Mouse (Mus musculus) lung, embryonic 14.5 days (tissue): ENCODE results near the gene Muc20. TPM values are rescaled to one million over a fixed set of nuclear protein-coding genes. Genes with fewer than 3 reads are reported as not detected.

Source experiments
- ATAC-seq: fragments of 200-750 bp; cut with Nextera tagmentation; 2 replicates; pipeline ENCODE4 v1.8.0; 2017; ENCODE audit warnings: mild to moderate bottlenecking, moderate TSS enrichment, moderate library complexity; ENCODE audit not compliant: insufficient read depth
- DNase-seq: peaks from one replicate; pipeline ENCODE4 v3.0.0-alpha.2; 2015
- H3K27ac ChIP-seq: fragments of 300-500 bp; sonication (generic); 2 replicates; pipeline ENCODE4 v1.5.1; 2014; ENCODE audit warnings: low read depth, mild to moderate bottlenecking, moderate library complexity
- H3K27me3 ChIP-seq: fragments of 300-500 bp; sonication (generic); 2 replicates; pipeline ENCODE4 v1.6.1; 2014; ENCODE audit warnings: low read length, control low read depth; ENCODE audit not compliant: insufficient read depth
- H3K36me3 ChIP-seq: fragments of 300-500 bp; sonication (generic); 2 replicates; pipeline ENCODE4 v1.6.1; 2014; ENCODE audit warnings: control low read depth; ENCODE audit not compliant: insufficient read depth
- H3K4me1 ChIP-seq: fragments of 300-500 bp; sonication (generic); 2 replicates; pipeline ENCODE4 v1.6.1; 2014; ENCODE audit warnings: antibody characterized with exemption, control low read depth; ENCODE audit not compliant: insufficient read depth
- H3K4me2 ChIP-seq: fragments of 300-500 bp; sonication (generic); 2 replicates; pipeline ENCODE4 v1.6.1; 2014; ENCODE audit warnings: mild to moderate bottlenecking
- H3K4me3 ChIP-seq: fragments of 300-500 bp; sonication (generic); 2 replicates; pipeline ENCODE4 v1.5.1; 2014; ENCODE audit warnings: low read depth, low read length
- H3K9ac ChIP-seq: fragments of 300-500 bp; sonication (generic); 2 replicates; pipeline ENCODE4 v1.6.1; 2014
- H3K9me3 ChIP-seq: fragments of 300-500 bp; sonication (generic); 2 replicates; pipeline ENCODE4 v1.6.1; 2016; ENCODE audit warnings: low read depth, low read length, control low read depth
- CTCF ChIP-seq: IDR thresholded peaks from 2 replicates; pipeline ENCODE4 v1.5.1; 2016; ENCODE audit warnings: antibody characterized with exemption, low read depth
- WGBS: fragments of 180-500 bp; shearing (Covaris S2); extraction: QIAGEN DNeasy Blood & Tissue Kit; methylation state at CpG from one replicate; pipeline ENCODE4 v1.1.7; 2014; 5-methylcytosine and 5-hydroxymethylcytosine counted together
- polyA plus RNA-seq: library from polyadenylated mRNA; unstranded; fragments of >200 nt; fragmentation: Nextera tagmentation; extraction: Ambion mirVana; gene quantifications from 2 replicates; pipeline ENCODE4 v1.2.1, GENCODE M21; 2014

Muc20 gene
- polyA plus RNA-seq, 1 experiment from 2014 or later, result not detected

DNA sequence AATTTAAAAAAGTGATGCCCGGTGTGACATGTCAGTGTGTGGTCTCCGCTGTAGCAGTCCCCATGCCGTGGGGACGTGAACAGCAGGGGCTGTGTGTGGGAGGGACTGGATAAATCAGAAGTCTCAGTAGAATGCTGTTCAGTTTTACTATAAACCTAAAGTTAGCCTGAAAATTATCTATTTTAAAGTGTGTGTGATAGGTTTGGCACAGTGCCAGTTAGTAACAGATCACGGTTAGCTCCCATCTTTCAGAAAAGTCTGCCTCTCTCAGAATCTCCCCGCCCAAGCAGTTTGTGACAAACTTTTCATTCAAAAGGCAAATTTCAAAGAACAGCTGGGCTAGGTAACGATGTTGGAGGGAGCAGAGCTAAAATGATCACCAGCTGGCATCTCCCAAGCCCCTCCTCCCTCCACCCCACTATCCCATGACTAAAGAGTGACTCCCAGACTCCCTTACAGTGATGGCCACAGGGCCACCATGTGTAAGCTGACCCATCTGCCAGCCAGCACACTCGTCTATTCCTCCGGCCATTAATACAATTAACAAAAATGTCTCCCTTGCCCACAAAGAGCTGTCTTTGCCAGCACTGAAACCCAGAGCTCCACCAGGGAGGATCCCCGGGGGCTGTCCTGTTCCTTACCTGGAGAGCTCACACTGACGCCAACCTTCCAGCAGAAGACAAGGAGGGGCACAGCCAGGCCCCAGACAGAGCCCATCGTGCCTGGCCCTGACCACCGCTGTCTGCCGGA is 384 bp downstream of the Muc20 start:
- no peak overlapping the region for H3K9ac ChIP-seq
- H3K36me3 ChIP-seq, result no peaks in the 10 kb centered on the region
- H3K9me3 ChIP-seq, result no peaks in the 10 kb centered on the region
- TF ChIP-seq CTCF, result no peak
- no peak overlapping the region for H3K27ac ChIP-seq
- no peaks in the 10 kb centered on the region for H3K27me3 ChIP-seq
- ATAC-seq (no peak), DNase-seq (peak; percentile 34)
- no peak overlapping the region for H3K4me3 ChIP-seq
- H3K4me1 ChIP-seq, result no peaks in the 10 kb centered on the region
- WGBS, result 49% methylated on average over 14 of the region's 14 CpGs
- H3K4me2 ChIP-seq, result no peak overlapping the region

DNA sequence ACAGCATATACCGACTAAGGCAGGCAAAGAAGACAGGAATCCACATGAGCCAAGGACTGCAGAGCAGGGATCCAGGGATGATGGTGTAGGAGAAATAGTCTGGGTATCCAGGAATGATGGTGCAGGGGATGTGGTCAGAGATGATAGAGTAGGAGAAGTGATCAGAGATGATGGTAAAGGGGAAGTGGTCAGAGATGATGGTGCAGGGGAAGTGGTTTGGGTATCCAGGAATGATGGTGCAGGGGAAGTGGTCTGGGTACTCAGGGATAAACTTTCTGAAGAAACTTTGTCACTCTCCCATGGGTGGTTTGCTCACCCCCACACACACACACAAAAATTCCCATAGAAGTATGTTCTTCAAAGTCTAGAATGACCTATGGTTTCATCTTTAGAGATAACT is 2.1 kb downstream of the Muc20 start:
- no peaks in the 10 kb centered on the region for H3K4me1 ChIP-seq
- H3K36me3 ChIP-seq, result no peaks in the 10 kb centered on the region
- WGBS, result 83% methylated on average over 1 of the region's 1 CpGs
- ATAC-seq (no peak), DNase-seq (no peak)
- no peak overlapping the region for H3K9ac ChIP-seq
- no peaks in the 10 kb centered on the region for H3K27me3 ChIP-seq
- H3K27ac ChIP-seq, result no peak overlapping the region
- H3K4me3 ChIP-seq, result no peak overlapping the region
- no peak overlapping the region for H3K4me2 ChIP-seq
- no peak for TF ChIP-seq CTCF
- no peaks in the 10 kb centered on the region for H3K9me3 ChIP-seq

DNA sequence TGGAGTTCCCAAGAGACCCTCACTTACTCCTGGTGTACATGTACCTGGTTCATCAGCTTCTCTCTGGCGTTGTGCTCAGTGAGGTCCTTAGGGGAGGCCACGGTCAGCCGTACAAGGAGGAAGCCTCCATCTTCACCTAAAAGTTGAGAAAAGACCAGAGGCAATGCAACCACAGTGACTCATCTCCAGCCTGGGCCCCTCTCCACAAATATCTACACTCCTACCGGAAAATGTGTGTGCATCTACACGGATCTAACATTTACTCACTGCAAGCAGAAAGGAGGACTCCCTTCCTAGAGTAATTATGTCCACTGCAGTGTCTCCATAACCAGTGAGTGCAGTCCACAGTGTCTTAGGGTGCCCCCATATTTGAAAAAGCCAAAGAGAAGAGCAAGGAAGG is 7.2 kb downstream of the Muc20 start:
- Histone ChIP-seq H3K36me3 (no peaks in the 10 kb centered on the region), H3K27me3 (no peaks in the 10 kb centered on the region), H3K4me1 (no peaks in the 10 kb centered on the region), H3K9me3 (no peaks in the 10 kb centered on the region), H3K4me2 (no peak overlapping the region), H3K27ac (no peak overlapping the region), H3K4me3 (no peak overlapping the region), H3K9ac (no peak overlapping the region)
- ATAC-seq (no peak), DNase-seq (no peak)
- 93% methylated on average over 5 of the region's 5 CpGs for WGBS
- TF ChIP-seq CTCF, result no peak

DNA sequence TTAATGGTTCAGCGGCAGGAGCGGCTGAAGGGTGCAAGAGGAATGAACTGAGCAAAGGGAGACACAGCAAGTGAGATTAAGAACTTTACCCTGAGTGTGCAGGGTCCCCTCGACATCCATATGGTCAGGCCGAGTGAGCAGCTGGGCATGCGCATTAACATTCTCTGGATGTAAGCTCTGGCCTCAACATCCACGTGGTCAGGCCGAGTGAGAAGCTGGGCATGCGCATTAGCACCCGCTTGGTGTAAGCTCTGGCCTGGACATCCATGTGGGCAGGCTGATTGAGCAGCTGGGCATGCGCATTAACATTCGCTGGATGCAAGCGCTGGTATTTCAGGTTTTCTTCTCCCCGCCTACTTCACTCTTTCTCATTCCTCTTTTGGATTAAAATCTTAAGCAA is 12.4 kb downstream of the Muc20 start:
- no peak for DNase-seq

DNA sequence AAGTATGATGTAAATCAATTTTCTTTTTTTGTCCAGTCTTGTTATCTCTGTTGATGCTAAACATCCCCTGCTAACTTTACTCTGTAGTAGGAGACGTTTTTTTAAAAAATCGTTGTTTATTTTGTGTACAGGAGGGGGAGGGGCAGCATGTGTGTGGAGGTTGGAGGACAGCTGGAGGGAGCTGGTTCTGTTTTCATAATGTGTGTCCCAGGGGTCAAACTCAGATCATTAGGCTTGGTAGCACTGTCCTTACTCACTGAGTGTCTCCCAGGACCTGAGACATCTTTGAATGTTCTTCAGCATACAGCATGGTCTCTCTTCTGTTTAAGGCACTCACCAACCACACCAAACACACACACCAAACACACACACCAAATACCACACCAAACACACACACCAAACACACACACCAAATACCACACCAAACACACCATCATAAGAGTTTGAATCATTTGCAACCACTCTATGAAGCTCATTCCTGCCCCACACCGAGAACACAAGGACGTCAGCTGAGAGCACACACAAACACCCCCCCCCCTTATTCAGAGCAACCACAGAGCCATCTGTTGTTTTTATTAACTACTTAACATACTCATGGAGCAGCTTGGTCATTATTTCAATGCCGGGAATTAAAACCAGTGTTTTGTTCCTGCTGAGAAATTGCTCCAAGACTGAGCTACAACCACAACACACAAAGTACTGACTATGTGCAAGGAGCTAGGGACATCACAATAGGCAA is 13.7 kb downstream of the Muc20 start:
- no peak for TF ChIP-seq CTCF
- H3K27me3 ChIP-seq, result no peaks in the 10 kb centered on the region
- H3K9ac ChIP-seq, result no peak overlapping the region
- WGBS, result 43% methylated on average over 5 of the region's 5 CpGs
- H3K4me2 ChIP-seq, result no peak overlapping the region
- no peak overlapping the region for H3K4me3 ChIP-seq
- DNase-seq, result peak; percentile 44
- no peak overlapping the region; the same call in 1 of the 2 replicates for H3K27ac ChIP-seq
- no peaks in the 10 kb centered on the region for H3K36me3 ChIP-seq
- H3K4me1 ChIP-seq, result no peaks in the 10 kb centered on the region
- ATAC-seq, result peak; percentile 65; the same call in 1 of the 2 replicates
- no peaks in the 10 kb centered on the region for H3K9me3 ChIP-seq

More for the DNA sequence above, 12.4 kb downstream of the Muc20 start:
- TF ChIP-seq CTCF, result no peak
- Histone ChIP-seq H3K9ac (no peak overlapping the region), H3K4me1 (no peaks in the 10 kb centered on the region), H3K27me3 (no peaks in the 10 kb centered on the region), H3K9me3 (no peaks in the 10 kb centered on the region), H3K36me3 (no peaks in the 10 kb centered on the region), H3K27ac (no peak overlapping the region), H3K4me2 (no peak overlapping the region), H3K4me3 (no peak overlapping the region)
- no peak for ATAC-seq
- 71% methylated on average over 13 of the region's 13 CpGs for WGBS

DNA sequence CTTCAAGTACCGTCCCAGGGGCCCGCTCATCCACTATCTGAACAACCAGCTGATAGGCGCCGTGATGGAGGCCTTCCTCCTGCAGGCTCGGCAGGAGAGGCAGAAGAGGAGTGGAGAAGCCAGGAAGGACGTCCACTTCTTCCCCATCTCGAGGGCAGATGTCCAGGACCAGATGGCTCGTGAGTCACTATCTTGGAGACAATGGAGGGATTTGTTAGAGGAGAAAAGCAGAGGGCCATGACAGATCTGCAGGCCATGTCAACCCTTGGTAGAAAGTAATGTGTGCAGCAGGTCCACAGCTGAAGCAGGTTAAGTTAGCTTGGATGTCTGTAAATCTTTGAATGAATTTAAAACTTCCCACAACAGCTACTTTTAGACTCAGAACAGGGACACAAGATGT is 18.3 kb downstream of the Muc20 start:
- no peaks in the 10 kb centered on the region for H3K4me1 ChIP-seq
- H3K36me3 ChIP-seq, result no peaks in the 10 kb centered on the region
- H3K27me3 ChIP-seq, result no peaks in the 10 kb centered on the region
- no peak overlapping the region for H3K9ac ChIP-seq
- no peak overlapping the region for H3K4me3 ChIP-seq
- no peak overlapping the region for H3K27ac ChIP-seq
- DNase-seq (no peak), ATAC-seq (no peak)
- 37% methylated on average over 8 of the region's 8 CpGs for WGBS
- no peak overlapping the region for H3K4me2 ChIP-seq
- H3K9me3 ChIP-seq, result no peaks in the 10 kb centered on the region
- no peak for TF ChIP-seq CTCF

DNA sequence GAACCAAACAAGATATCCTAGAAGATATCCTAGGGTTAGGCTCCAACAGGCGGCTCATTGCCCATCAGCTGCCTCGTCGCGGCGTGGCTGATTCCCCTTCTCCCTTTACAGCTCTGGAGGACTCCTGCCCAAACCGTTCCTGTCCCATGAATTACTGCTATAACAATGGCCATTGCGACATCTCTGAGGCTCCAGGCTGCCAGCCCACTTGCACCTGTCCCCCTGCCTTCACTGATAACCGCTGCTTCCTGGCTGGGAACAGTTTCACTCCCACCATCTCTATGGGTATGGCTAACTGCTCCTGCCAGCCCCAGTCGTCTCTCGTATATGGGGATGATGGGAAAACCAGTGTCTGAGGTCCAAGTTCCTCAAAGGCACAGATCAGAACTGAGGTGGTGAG is 20.6 kb downstream of the Muc20 start:
- no peaks in the 10 kb centered on the region for H3K36me3 ChIP-seq
- no peak overlapping the region for H3K4me3 ChIP-seq
- H3K4me2 ChIP-seq, result no peak overlapping the region
- DNase-seq (no peak), ATAC-seq (no peak)
- WGBS, result 76% methylated on average over 10 of the region's 10 CpGs
- H3K9me3 ChIP-seq, result no peaks in the 10 kb centered on the region
- H3K27me3 ChIP-seq, result no peaks in the 10 kb centered on the region
- no peak overlapping the region for H3K9ac ChIP-seq
- H3K27ac ChIP-seq, result no peak overlapping the region
- no peaks in the 10 kb centered on the region for H3K4me1 ChIP-seq
- TF ChIP-seq CTCF, result no peak
